Mouse (Mus musculus) heart, postnatal 0 days (tissue): ENCODE results near the gene Samd15.
"Not testable (repeated sequence)": the region's sequence is repeated elsewhere in the genome, so short reads cannot be mapped to it uniquely, and the experiment has no call there.

Source experiments
- CTCF ChIP-seq: IDR thresholded peaks from 2 replicates; pipeline ENCODE4 v1.5.1; 2016; ENCODE audit warnings: antibody characterized with exemption, control low read depth, low read depth
- EP300 ChIP-seq: IDR thresholded peaks from 2 replicates; pipeline ENCODE4 v1.6.1; 2016; ENCODE audit warnings: antibody characterized with exemption, low read depth

- not testable (repeated sequence) for TF ChIP-seq CTCF, EP300
Measured at GRCm38 (mm10) chr12:87205789-87206188, 6.3 kb downstream of the Samd15 start.
